Mouse (Mus musculus): ENCODE measurements around the gene Lrrn2. TPM values are rescaled to one million over a fixed set of nuclear protein-coding genes. Genes with fewer than 3 reads are reported as not detected.
A peak's percentile ranks its signal among the peaks of the same experiment; 100 is the strongest.

Lrrn2 gene
- total RNA-seq, 2 experiments from 2014 or later: 5.0 to 9.6 TPM

DNA sequence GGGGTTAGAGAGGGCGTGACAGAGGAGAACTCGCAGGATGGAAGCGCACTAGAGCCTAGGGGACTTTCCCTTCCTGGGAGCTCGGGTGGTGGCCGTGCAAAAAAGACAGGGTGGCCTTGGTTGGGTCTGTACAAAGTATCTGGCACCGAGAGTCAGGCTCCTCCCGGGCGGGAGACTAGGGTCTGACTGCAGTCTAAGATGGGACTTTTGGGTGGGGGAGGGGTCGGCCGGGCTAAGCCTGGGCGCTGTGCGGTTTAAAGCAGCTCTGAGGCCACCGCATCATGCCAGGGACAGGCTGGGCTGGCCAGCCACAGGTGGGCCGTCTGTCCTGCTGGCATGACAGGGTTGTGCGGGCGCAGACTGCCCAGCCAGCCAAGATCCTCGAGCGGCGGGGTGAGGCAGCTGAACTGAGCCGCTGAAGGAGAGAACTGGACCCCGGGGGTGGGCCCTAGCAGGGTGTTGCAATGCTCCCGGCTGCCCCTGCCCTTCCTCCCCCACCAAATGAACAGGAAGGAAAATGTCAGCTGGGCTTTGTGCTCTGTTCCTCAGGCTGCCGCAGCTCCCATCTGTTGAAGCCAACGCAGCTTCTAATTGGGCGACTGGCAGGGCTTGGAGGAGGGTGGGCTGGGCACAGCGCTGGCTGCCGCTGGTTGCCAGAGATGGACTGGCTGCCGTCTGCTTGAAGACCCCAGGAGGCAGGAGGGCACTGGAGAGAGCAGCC is 1.1 kb downstream of the Lrrn2 start:
- peak in 1 of 2 experiments; percentile 25 for DNase-seq (ENCODE audit: low spot score in 2 of 2)

DNA sequence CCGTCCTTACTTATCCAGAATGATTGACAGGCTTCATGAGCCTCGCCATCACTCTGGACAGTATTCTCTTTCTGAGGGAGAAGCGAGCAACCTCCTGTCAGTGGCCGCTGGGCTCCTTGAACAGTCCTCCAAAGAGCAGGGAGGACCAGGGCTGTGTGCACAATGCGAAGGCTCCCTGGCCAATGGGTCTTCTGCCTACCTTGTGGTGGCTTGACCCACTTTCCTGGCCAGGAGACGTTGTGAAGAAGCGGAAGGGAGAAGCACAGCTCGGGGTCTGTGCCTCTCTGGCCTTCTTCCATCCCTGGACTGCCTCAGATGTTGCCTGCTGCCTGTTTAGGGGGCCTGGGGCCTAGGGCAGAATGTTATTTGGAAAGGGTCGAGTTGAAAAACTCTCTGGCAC is 1.8 kb downstream of the Lrrn2 start:
- no peak for DNase-seq (ENCODE audit: low spot score in 2 of 2)

DNA sequence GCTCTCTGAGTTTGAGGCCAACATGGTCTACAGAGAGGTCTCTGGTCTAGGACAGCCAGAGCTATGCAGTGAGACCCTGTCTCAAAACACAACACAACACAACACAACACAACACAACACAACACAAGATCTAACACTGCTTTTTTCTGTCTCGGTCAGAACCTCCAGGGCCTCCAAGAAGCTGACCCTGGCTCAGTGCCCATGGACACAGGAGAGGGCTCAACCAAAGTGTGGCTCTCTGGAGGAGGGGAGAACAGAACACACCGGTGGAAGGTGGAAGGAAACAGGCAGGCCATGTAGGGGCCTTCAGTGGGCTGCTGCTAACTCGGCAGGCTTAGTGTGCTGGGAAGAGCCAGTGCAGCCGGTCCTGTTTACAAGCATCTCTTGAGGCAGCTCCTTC is 5.6 kb downstream of the Lrrn2 start:
- DNase-seq (ENCODE audit: low spot score in 2 of 2): peak in 1 of 2 experiments; percentile 33

DNA sequence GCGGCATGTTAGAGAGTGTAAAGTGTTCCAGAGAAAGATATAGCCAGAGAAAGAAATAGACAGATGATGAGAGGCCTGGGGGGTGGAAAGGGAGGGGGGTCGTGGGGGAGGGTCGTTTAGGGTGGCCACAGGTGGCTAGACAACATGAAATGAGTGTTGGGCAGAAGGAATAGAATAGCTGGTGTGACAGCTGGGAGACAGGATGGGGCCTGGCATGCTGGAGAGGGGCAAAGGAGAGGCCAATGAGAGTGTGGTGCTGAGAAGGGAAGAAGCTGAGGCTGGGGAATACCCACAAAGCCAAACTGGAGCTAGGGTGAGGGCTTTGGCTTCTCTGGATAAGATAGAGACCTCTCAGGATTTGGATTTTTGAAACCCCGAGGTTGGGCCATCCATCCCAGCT is 6.6 kb downstream of the Lrrn2 start:
- no peak for DNase-seq (ENCODE audit: low spot score in 2 of 2)

DNA sequence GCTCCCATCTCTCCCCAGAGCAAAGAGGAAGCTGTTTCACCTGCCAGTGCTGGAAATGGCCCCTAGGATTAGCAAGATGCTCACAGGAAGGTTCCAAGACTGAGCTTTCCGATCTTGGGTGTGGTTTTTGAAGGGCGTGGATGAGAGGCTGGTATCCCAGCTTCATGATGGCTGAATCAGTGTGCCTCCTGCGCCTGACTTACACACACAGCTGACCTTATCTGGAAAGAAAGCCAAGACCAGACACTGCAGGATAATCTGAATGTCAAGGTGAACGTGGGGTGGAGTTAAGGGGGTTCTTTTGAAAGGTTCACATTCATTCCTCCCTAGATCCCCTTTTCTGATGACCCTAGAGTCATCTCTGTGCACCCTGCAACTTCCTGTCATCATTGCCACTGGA is 8.7 kb downstream of the Lrrn2 start:
- DNase-seq (ENCODE audit: low spot score in 2 of 2): no peak

DNA sequence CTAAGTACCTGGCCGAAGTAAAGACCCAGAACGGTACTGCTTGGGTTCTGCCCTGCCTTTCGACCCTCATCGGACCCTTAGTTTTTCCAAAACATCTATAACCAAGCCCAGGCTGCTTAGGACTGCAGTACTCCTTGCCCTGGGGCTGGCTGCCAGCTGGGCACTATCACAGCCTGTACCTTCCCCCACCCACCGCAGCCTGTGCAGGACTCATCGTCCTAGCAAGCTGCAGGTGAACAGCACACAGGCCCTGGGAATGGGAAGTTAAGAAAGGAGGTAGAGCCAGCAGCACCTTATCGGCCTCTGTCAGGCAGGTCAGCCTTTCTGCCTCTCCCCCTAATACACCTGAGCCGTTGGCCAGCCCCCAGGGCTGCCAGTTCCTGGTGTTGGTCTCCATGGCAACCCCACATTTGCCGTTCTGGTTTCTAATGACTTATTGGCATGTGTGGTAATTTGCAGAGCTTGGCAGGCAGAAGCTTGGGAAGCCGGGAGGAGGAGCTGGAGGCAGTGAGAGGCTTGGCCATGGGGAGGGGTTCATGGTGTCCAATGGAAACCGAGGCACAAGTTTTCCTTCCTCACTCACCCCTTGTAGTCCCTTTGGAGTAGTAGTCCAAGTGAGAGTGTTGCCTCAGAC is 10.2 kb downstream of the Lrrn2 start:
- DNase-seq (ENCODE audit: low spot score in 2 of 2): no peak

DNA sequence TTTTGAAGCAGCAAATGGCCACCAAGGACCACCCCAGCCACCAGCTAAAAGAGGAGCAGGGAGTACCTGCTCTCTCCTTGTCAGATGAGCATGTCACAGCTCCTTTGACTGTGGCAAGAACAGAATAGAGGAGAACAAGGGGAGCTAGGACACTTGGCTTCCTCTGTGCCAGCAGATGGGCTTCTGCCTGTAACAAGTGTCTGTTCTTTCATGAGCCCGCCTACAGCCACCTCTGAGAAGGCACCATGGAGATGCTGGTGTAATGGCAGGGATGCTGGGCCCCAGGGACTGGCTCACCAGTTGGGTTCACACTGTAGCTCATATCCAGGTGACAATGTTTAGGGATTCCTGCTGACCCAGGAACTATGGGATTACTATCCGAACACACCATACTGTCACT is 12.0 kb downstream of the Lrrn2 start:
- no peak for DNase-seq (ENCODE audit: low spot score in 2 of 2)

DNA sequence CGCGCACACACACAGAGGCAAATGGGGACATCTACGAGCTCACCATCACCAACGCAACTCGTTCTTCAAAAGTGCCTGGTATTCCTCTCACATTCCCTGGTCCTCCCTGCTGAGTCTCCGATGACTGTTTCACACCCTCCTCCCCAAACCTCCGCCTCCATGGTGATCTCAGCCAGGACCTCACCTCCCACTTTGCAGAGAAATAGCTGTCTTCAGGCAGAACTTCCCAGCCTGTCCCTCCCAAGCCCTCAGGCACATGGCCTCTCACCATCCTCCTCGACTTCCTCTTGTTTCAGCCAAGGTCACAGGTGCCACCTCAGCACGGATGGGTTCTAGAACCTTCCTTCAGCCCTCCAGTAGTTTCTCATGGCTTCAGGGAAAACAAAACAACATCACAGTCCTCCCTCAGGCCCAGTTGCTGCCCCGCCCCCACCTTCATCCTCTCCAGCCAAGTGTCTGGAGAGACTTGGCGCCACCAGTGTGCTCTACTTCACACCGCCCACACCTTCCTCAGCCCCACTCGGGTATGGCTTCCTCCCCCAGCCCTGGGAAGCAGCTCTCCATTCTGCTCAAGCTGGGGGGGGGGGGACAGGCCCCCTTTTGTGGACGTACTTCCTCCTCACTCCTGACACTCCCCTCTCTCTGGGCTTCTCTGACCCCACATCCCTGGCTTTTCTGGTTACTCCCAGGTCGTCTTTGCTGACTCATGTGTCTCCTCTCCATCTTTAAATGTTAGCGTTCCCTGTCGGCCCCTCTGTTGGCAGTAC is 13.4 kb downstream of the Lrrn2 start:
- no peak for DNase-seq (ENCODE audit: low spot score in 2 of 2)

DNA sequence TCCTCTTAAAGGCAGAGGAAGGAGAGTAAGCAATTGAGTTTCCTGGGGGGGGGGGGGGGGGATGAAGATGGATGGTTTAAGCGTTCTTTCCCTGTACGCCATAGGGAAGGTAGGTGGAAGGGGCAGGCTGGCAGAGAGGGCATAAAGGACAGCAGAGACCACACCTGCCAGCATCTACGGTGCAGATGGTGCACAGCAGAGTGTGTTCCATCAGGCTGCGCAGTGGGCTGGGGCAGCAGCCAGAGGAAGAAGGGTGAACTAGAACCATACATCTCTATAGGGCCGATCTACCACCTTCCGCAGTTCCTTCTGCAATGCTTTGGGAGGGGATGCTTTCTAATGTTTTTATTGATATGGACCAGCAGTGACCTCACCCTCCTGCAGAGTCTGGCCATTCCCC is 19.0 kb downstream of the Lrrn2 start:
- DNase-seq (ENCODE audit: low spot score in 2 of 2): no peak

DNA sequence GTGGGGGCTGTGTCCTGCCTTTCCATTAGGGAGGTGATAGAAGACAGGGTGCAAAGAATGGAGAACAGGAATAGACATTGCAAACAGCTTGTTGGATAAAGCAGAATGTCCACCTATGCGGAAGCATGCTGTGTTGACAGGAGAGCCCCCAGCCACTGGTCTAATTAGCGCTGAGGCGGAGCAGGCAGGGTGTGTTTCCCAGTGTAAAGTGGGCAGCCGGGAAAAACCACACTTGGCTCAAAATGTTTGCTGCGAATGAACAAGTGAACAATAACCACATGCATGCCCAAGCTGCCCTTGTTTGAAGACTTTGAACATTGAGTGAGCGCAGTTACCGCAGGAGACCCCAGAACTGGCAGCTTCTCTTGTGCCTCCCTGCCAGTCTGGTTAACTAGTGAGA is 19.6 kb downstream of the Lrrn2 start:
- no peak for DNase-seq (ENCODE audit: low spot score in 2 of 2)

DNA sequence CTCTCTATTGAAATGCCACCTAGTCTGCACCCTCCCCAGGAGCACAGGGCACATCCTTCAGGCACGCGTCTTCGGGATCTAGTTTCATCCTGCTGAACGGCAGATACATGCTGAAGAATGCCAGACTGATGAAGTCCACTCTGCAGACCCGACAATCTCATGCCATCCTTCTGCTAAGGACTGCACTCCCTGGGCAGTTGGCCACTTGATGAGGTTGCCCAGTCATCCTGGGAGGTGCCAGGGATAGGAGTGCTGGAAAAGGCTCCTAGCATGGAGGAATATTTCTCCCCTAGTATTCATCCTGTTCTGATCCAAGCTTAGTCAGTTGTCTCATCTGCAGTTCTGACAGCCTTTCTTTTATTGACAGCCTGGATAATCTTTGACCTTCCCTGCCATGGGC is 20.9 kb downstream of the Lrrn2 start:
- DNase-seq (ENCODE audit: low spot score in 2 of 2): no peak

DNA sequence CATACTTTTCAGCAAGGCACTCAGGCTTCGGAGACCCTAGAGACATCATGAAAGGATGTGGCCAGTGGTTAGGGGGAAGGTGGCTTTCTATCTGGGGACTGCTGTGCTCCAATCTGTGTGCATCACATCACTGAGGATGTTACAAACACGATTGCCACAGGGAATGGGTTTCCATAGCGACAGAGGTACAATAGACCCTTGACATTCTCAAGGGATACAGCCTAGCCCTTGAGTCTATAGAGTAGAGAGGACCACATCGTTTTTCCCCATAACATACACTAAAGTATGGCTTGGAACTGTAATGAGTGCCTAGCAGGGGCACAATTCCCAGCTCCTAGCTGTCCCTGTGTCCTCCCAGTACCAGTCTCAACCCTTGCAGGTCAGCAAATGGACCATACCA is 23.4 kb downstream of the Lrrn2 start:
- DNase-seq (ENCODE audit: low spot score in 2 of 2): no peak

DNA sequence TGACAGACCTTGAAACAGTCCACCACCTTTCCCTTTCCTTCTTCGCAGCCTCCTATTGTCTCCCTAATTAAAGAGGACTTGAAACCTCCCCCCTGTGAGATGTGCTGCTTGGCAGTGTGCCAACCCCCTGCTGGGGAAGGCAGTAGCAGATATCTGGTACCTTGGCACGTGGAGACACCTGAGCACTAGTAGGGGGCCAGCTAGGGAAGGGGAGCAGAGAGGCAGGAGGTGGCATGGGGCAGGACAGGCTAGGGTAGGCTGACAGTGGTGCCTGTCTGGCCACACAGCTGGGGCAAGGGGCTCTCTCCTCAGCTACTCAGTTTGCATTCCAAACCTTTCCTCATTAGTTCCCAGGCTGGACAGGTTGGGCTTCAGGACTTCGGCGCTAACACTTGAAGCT is 29.0 kb downstream of the Lrrn2 start:
- DNase-seq (ENCODE audit: low spot score in 2 of 2): no peak

DNA sequence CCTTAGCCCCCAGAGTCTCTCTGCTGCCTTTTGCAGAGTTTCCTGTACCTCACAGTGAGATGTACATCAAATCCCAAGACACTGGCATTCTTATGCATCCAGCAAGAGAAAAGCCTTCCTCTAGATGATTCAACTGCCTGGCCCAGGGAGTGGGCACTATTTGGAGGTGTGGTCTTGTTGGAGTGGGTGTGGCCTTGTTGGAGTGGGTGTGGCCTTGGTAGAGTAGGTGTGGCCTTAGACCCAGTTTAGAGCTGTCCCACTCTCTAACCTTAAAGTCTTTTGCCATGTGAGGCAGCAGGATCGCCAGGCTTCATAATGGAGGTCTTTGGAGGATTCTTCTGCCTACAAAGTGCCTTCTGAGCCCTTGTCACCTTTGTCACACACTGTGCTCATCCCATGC is 29.9 kb downstream of the Lrrn2 start:
- no peak for DNase-seq (ENCODE audit: low spot score in 2 of 2)

DNA sequence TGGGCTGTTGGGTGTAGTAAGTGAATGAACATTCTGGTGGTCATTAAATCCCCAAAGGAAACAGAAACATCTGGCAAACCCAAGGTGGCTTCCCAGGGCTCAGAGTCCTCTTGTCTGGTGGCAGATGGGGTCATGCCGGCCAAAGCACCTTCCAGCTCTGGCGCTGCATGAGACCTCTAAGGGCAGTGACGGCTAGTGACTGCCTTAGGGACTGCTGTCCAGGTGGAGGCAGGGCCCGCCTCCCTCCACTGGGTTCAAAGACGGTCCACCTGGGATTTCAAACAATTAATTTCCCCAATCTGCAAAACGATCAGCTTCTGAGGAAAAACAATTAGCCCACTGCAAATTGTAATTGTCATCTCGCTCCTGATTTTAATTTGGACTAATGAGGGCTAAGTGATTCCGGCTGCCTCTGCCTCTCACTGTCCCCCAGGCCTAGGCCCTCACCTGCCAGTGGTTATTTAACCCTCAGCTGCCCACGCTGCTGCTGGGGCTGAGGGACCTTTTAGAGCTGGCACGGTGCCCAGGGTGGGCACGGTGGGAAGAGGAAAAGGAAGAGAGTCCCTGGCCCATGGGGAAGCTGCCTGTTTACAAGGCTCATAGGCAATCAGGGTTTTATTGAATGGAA is 30.5 kb downstream of the Lrrn2 start:
- DNase-seq (ENCODE audit: low spot score in 2 of 2): no peak

DNA sequence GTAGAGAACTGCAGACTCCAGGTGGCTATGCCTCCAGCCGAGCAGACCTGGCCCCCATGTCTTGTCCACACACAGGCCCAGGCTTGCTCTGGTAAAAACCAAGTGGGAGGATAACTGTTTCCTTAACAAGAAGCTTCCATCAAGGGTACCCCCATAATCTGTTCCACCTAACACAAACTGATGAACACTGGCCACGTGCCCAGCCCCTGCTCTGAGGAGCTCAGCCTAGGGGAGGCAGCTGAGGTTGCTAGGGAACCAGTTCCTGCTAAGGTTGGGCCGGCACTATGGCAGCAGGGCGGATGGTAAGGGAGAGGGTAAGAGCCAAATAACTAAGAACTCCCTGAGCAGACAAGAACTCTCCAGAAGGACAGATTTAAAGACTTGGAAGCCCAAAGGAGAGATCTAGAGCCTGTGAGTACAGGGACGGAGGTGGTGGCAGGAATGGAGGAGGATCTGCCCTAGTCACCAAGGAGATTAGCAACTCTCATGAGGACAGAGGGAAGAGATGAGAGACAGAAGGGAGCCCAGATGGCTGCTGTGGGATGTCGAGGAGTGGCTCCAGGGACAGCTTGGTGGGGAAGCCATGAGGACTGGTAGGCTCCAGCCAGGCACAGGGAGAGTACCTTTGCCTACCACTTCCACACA is 35.9 kb downstream of the Lrrn2 start:
- DNase-seq (ENCODE audit: low spot score in 2 of 2): no peak

DNA sequence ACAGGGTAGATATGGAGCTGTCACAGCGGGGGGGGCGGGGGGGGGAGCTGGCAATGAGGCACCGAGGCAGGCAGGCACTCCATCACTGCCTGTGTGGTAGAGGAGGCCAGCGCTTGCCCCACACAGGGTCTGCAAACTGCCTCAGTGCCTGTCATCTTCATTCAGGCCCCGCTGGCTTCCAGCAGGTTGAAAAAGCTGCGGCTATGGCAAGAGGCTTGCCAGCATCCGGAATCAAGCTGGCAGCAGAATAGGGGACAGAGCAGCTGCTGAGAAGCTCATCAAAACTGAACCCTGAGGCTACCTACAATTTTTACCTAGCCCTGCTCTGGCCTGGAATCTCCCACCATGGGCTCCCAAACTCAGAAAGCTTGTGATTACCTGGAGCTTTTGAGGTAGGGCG is 37.5 kb downstream of the Lrrn2 start:
- no peak for DNase-seq (ENCODE audit: low spot score in 2 of 2)

DNA sequence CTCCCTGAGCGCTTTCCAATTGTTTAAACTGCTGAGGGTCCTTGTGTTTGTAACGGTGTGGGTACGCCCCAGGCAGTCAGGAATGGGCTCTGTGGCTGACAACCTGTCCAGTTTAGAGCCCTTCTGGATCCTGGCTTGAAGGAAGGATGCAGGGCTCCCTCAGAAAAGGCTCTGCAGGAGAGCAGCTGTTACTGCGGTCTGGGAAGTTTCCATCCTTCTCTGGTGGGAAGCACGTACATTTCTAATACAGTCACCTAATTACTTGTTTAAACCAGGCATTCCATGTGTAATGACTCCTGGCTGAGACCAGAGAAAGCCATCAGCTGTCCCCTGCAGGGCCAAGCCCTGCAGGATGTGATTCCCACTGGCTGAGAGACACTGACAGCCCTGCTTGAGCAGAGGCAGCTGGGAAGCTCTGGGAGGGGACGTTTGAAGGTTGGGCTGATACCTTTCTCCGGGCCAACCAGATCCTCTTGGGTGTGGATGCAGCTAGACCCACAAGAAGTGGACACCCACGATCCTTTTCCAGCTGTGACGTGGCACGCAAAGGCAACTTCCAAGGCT is 38.1 kb downstream of the Lrrn2 start:
- DNase-seq (ENCODE audit: low spot score in 2 of 2): no peak

DNA sequence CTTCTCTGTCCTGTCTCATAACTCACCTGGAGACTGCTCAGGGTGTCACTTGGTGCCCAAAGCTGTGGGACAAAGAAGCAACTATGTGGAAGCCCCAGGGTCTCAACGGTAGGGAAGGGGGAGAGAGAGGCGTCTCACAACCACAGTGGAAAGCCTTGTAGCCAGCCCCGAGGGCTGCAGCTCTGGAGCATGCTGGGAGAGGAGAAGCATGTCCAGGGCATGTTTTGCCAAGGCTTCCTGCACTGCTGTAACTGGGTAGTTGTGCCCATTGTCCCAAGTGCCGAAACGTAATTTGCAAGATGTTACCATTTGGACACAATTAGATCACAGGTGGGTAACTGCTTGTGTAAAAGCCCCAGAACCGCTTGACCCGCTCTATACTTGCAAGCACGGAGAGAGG is 39.2 kb downstream of the Lrrn2 start:
- DNase-seq (ENCODE audit: low spot score in 2 of 2): no peak

DNA sequence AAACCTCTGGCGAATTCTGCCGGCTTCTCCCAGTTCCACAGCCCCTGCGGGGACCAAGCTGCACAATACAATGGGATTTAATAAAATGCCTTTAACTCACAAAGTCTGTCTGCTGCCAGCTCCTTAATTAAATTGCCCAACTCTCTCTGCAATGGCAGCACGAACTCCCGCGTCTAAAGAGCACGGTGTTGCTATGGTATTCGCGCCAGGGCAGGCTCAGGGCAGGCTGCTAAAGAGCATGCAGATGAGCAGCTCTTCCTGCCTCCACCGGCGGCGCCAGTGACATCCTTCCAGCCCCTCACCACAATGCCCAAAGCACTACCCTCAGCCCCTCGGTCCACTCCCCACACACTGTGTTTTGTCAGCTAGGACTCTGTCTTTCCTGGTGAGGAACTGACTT is 41.0 kb downstream of the Lrrn2 start:
- no peak for DNase-seq (ENCODE audit: low spot score in 2 of 2)

DNA sequence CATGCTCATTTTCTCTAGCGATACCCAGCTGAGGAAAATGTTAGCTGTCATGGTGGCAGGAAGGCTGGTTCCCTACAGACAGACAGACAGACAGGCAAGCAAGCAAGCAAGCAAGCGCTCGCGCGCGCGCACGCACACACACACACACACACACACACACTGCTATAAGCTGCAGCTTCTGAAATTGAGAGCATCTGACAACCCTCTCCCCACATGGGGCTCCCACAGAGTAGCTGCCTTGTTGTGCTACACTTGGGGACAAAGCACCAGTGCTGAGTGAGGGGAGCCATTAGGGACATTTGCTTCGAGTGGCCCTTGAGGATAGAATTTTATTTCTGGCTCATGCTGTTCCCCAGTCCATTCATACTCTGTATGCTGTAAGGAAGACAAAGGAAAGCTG is 42.2 kb downstream of the Lrrn2 start:
- DNase-seq (ENCODE audit: low spot score in 2 of 2): no peak

Data from adrenal gland, adult 18-20 months (tissue).